Mouse (Mus musculus): ENCODE measurements around the gene Ankrd13a.

GRCm38 (mm10) chr5:114801841-114802240 lies 27.4 kb downstream of the Ankrd13a start:
- TF ChIP-seq GATA1 (IDR thresholded peaks at IDR 0.05; ENCODE audit: borderline replicate concordance, low read length) (no peak), FLI1 (IDR thresholded peaks at IDR 0.05; ENCODE audit: low read length) (no peak)
